Mouse (Mus musculus) intestine, embryonic 16.5 days (tissue): ENCODE measurements at regions not wholly inside any gene's neighbourhood (a gene's known extent, or its start where the extent isn't known, plus 50 kb on each side); places are given as distances from the start of the nearest gene placed in this dataset.

Experiments used
- ATAC-seq: fragments of 200-750 bp; cut with Nextera tagmentation; 2 replicates; pipeline ENCODE4 v1.8.0; 2017; ENCODE audit warnings: moderate TSS enrichment, moderate library complexity
- H3K27ac ChIP-seq: fragments of 300-500 bp; sonication (generic); 2 replicates; pipeline ENCODE4 v1.5.1; 2014; ENCODE audit warnings: mild to moderate bottlenecking, low read length
- H3K27me3 ChIP-seq: fragments of 300-500 bp; sonication (generic); replicated peaks from 2 replicates; pipeline ENCODE4 v1.6.1; 2014; ENCODE audit warnings: low read length, control low read depth, mixed read lengths; ENCODE audit not compliant: control insufficient read depth, insufficient read depth
- H3K36me3 ChIP-seq: fragments of 300-500 bp; sonication (generic); 2 replicates; pipeline ENCODE4 v1.6.1; 2014; ENCODE audit warnings: low read length, control low read depth; ENCODE audit not compliant: control insufficient read depth, insufficient read depth
- H3K4me1 ChIP-seq: fragments of 300-500 bp; sonication (generic); 2 replicates; pipeline ENCODE4 v1.6.1; 2014; ENCODE audit warnings: low read length, control low read depth, mixed read lengths; ENCODE audit not compliant: control insufficient read depth, insufficient read depth
- H3K4me2 ChIP-seq: fragments of 300-500 bp; sonication (generic); 2 replicates; pipeline ENCODE4 v1.6.1; 2014; ENCODE audit warnings: low read depth, low read length, control low read depth
- H3K4me3 ChIP-seq: fragments of 300-500 bp; sonication (generic); 2 replicates; pipeline ENCODE4 v1.5.1; 2014; ENCODE audit warnings: mild to moderate bottlenecking, low read length
- H3K9ac ChIP-seq: fragments of 300-500 bp; sonication (generic); 2 replicates; pipeline ENCODE4 v1.6.1; 2014; ENCODE audit warnings: low read depth, low read length
- H3K9me3 ChIP-seq: fragments of 300-500 bp; sonication (generic); 2 replicates; pipeline ENCODE4 v1.6.1; 2016; ENCODE audit warnings: low read length, control low read depth; ENCODE audit not compliant: control insufficient read depth
- WGBS: fragments of 180-500 bp; shearing (Covaris S2); extraction: QIAGEN DNeasy Blood & Tissue Kit; methylation state at CpG from one replicate; pipeline ENCODE4 v1.1.7; 2014; 5-methylcytosine and 5-hydroxymethylcytosine counted together

GRCm38 (mm10) chr16:21332411-21332810 is 90.5 kb upstream of the Vps8 start:
- peak overlapping the region; percentile 80 for H3K4me3 ChIP-seq
- peak overlapping the region; percentile 96 for H3K27ac ChIP-seq
- peak overlapping the region; percentile 91 for H3K9ac ChIP-seq
- 0 out of 2 replicates have a peak, but pooled peaks cover 5% of the 10 kb centered on the region for H3K4me1 ChIP-seq
- no peaks in the 10 kb centered on the region for H3K36me3 ChIP-seq
- peak overlapping the region; percentile 91 for H3K4me2 ChIP-seq
- H3K9me3 ChIP-seq: no peaks in the 10 kb centered on the region
- no peak for ATAC-seq
- no peaks in the 10 kb centered on the region for H3K27me3 ChIP-seq
- 54% methylated on average over 7 of the region's 7 CpGs for WGBS

DNA sequence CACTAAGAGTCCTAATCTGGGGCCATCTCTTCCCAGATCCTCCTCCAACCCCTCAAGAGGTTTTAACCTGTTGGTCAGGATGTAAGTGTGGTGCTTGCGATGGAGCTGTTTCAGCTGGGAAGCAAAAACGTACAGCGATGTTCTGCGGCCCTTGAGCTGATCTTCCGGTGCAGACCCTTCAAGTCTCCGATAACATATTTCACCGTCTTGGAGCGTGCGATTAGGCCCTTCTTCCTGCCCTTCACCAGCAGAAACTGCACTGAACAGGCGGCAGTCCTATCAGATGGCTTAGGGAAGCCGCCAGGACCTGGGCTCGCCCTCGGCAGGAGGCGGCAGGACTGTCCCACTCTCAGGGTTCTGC is 90.1 kb upstream of the Vps8 start:
- Histone ChIP-seq H3K27me3 (no peaks in the 10 kb centered on the region), H3K4me3 (peak overlapping the region; percentile 80)
- WGBS: under 1% methylated on average over 14 of the region's 14 CpGs

GRCm38 (mm10) chr16:21333223-21333951 is 89.5 kb upstream of the Vps8 start:
- H3K9me3 ChIP-seq: no peaks in the 10 kb centered on the region
- peak; percentile 94 for ATAC-seq
- 1% methylated on average over 44 of the region's 44 CpGs for WGBS
- peak overlapping the region; percentile 96 for H3K27ac ChIP-seq
- no peaks in the 10 kb centered on the region for H3K36me3 ChIP-seq
- H3K4me2 ChIP-seq: peak overlapping the region; percentile 91
- peak overlapping the region; percentile 80 for H3K4me3 ChIP-seq
- H3K4me1 ChIP-seq: peaks cover 10% of the 10 kb centered on the region
- no peaks in the 10 kb centered on the region for H3K27me3 ChIP-seq
- H3K9ac ChIP-seq: peak overlapping the region; percentile 91

More for the DNA sequence above, 90.1 kb upstream of the Vps8 start:
- Histone ChIP-seq H3K9me3 (no peaks in the 10 kb centered on the region), H3K27ac (peak overlapping the region; percentile 96), H3K4me1 (0 out of 2 replicates have a peak, but pooled peaks cover 5% of the 10 kb centered on the region), H3K36me3 (no peaks in the 10 kb centered on the region), H3K9ac (peak overlapping the region; percentile 91), H3K4me2 (peak overlapping the region; percentile 91)
- ATAC-seq: peak; percentile 39; the same call in 1 of the 2 replicates

DNA sequence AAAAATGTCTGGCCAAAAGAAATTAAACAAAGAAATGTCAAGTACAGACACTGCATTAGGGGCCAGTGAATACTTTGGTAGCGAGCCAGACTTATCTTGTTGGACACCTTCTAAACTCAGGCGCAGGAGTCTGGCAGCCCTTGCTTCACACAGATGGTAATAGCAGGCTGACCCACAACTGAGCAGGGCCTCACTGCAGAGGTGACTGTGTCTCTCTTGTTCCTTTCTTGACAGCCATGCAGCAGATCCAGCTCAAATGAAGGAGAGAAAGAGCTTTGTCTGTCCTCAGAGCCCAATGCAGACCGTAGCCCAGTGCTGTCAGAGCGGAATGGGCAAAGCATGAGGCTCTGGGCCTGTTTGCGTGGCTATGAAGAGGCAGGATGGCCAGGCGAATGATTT is 83.9 kb upstream of the Vps8 start:
- no peak overlapping the region for H3K9ac ChIP-seq
- peak; percentile 72 for ATAC-seq

DNA sequence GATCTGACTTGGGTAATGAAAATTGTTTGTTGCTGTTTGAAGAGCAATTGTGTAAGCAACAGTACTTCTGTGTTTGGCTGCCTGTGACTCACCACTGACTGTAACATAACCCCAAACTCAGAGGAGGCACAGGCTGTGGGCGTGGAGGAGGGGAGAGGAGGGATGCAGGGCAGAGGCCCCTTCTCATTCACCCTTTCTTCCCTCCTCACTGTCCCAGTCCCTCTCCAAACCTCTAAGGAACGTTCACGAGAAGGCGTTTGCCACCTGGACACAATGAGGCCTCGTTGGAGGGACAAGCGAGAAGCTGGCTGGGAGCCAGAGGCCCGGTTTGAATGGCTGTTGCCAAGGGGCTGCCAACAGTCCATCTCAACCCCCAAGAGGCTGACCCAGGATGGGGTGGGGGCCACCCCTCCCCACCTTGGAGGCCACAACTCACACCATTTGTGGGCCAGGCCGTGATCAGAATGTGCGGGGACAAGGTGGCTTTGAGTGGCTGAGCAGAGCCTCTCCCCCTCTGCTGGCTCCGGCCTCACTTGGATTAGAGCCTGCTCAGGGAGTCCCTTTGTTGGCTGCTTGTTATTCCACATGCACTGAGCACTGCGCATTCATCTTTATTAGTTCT is 83.3 kb upstream of the Vps8 start:
- Histone ChIP-seq H3K9ac (peak overlapping the region; percentile 46), H3K36me3 (no peaks in the 10 kb centered on the region), H3K9me3 (no peaks in the 10 kb centered on the region), H3K4me3 (no peak overlapping the region), H3K4me2 (no peak overlapping the region), H3K27ac (peak overlapping the region; percentile 78), H3K27me3 (no peaks in the 10 kb centered on the region), H3K4me1 (peaks cover 23% of the 10 kb centered on the region)
- WGBS: 28% methylated on average over 11 of the region's 11 CpGs
- peak; percentile 84 for ATAC-seq

More for the DNA sequence above, 83.9 kb upstream of the Vps8 start:
- peak overlapping the region; percentile 78 for H3K27ac ChIP-seq
- H3K9me3 ChIP-seq: no peaks in the 10 kb centered on the region
- no peak overlapping the region for H3K4me3 ChIP-seq
- no peak overlapping the region for H3K4me2 ChIP-seq
- no peaks in the 10 kb centered on the region for H3K27me3 ChIP-seq
- no peaks in the 10 kb centered on the region for H3K36me3 ChIP-seq
- peaks cover 23% of the 10 kb centered on the region for H3K4me1 ChIP-seq
- 50% methylated on average over 6 of the region's 6 CpGs for WGBS

- H3K27ac ChIP-seq: peak overlapping the region; percentile 78; the same call in 1 of the 2 replicates
- H3K4me3 ChIP-seq: no peak overlapping the region
- no peak overlapping the region for H3K9ac ChIP-seq
- 51% methylated on average over 7 of the region's 7 CpGs for WGBS
- no peaks in the 10 kb centered on the region for H3K9me3 ChIP-seq
- no peak for ATAC-seq
- H3K27me3 ChIP-seq: no peaks in the 10 kb centered on the region
- H3K4me2 ChIP-seq: no peak overlapping the region
- no peaks in the 10 kb centered on the region for H3K36me3 ChIP-seq
- H3K4me1 ChIP-seq: peaks cover 23% of the 10 kb centered on the region
These were observed 82.8 kb upstream of the Vps8 start for GRCm38 (mm10) chr16:21340136-21340535.

GRCm38 (mm10) chr16:21349869-21350268 is 73.0 kb upstream of the Vps8 start:
- WGBS: 62% methylated on average over 1 of the region's 1 CpGs
- Histone ChIP-seq H3K9ac (no peak overlapping the region), H3K9me3 (no peaks in the 10 kb centered on the region), H3K27me3 (0 out of 2 replicates have a peak, but pooled peaks cover 2% of the 10 kb centered on the region), H3K4me2 (no peak overlapping the region), H3K4me3 (no peak overlapping the region), H3K36me3 (no peaks in the 10 kb centered on the region), H3K27ac (no peak overlapping the region), H3K4me1 (no peaks in the 10 kb centered on the region)
- ATAC-seq: no peak

DNA sequence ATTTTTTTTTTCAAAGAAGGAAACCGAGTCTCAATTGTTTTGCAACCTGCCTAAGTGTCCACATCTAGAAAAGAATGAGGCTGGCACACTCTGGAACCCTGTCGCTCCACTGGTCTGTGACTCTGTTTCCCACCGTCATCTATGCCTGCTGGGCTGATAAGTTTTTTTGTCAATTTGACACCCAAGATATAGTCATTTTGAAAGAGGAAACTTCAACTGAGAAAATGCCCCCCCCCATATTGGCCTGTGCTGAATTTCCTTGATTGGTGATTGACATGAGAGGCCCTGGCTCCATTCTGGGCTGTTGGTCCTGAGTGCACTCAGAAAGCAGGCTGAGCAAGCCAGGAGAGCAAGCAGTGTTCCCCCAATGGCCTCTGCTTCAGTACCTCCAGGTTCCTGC is 71.6 kb upstream of the Vps8 start:
- Histone ChIP-seq H3K36me3 (no peaks in the 10 kb centered on the region), H3K27me3 (0 out of 2 replicates have a peak, but pooled peaks cover 2% of the 10 kb centered on the region), H3K27ac (no peak overlapping the region), H3K9me3 (no peaks in the 10 kb centered on the region), H3K4me1 (no peaks in the 10 kb centered on the region), H3K4me3 (no peak overlapping the region), H3K9ac (no peak overlapping the region), H3K4me2 (no peak overlapping the region)
- no peak for ATAC-seq
- 91% methylated on average over 3 of the region's 3 CpGs for WGBS

DNA sequence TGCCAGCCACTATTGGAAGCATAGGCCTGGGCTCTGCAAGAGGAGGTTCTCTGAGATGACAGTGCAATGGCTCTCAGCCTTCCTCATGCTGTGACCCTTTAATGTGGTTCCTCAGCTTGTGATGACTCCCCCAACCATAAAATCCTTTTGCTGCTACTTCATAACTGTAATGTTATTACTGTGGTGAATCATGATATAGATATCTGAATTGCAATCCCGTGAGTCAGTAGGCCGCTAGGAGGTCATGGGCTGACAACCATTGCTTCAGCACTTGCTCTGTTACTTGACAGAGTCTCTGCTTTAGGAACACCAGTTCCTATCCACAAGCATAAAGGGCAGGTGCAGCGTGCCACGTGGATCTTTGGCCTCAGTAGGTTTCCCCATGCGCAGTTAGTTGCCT is 69.8 kb upstream of the Vps8 start:
- H3K4me3 ChIP-seq: no peak overlapping the region
- H3K27ac ChIP-seq: no peak overlapping the region
- WGBS: 50% methylated on average over 5 of the region's 5 CpGs
- ATAC-seq: no peak
- no peaks in the 10 kb centered on the region for H3K9me3 ChIP-seq
- no peaks in the 10 kb centered on the region for H3K4me1 ChIP-seq
- no peak overlapping the region for H3K4me2 ChIP-seq
- H3K36me3 ChIP-seq: no peaks in the 10 kb centered on the region
- H3K9ac ChIP-seq: no peak overlapping the region
- 0 out of 2 replicates have a peak, but pooled peaks cover 2% of the 10 kb centered on the region for H3K27me3 ChIP-seq
